Comparison of ENCODE assay signal across 16 mouse cellular contexts in genomic region chr9:62611452-62611851, GRCm38 (mm10).
DNase-seq lines count a peak whose midpoint lies in the region; ATAC-seq lines count a peak whose summit lies in the region.
"Had no signal": no experiment of that assay in that cellular context is flagged by ENCODE, and none has a peak within 500 bp of the region (broad histone marks: within the 10 kb centered on the region; RNA-seq: fewer than 3 reads in every experiment).

No protein-coding gene starts in this region.

- H3K9ac ChIP-seq in heart, embryonic 12.5 days: no peak overlapping the region
- no peak overlapping the region for H3K9ac ChIP-seq in embryonic facial prominence, embryonic 15.5 days
- H3K9ac ChIP-seq in limb, embryonic 11.5 days (ENCODE audit: low read length): no peak overlapping the region
- H3K9ac ChIP-seq in forebrain, embryonic 13.5 days: no peak overlapping the region
- H3K9ac ChIP-seq: forebrain, embryonic 12.5 days had no signal

- intact Hi-C loops in heart, postnatal 10 days (cut with DNase I): no loop called here

- 0 out of 2 replicates have a peak, but pooled peaks cover 6% of the 10 kb centered on the region for H3K4me1 ChIP-seq in heart, embryonic 12.5 days (replicated peaks)
- peaks cover 34% of the 10 kb centered on the region for H3K4me1 ChIP-seq in embryonic facial prominence, embryonic 15.5 days
- peaks cover 13% of the 10 kb centered on the region for H3K4me1 ChIP-seq in limb, embryonic 11.5 days (ENCODE audit: control insufficient read depth, insufficient read depth, low read length)
- peaks cover 32% of the 10 kb centered on the region for H3K4me1 ChIP-seq in forebrain, embryonic 10.5 days
- H3K4me1 ChIP-seq in forebrain, embryonic 13.5 days: peaks cover 12% of the 10 kb centered on the region

- ATAC-seq in heart, embryonic 12.5 days (ENCODE audit: insufficient number of reproducible peaks, low FRiP score): no peak
- ATAC-seq in embryonic facial prominence, embryonic 15.5 days (ENCODE audit: insufficient number of reproducible peaks, low FRiP score, low TSS enrichment, low read depth): no peak
- 0 out of 2 replicates have a peak, but pooled peaks have one; percentile 21 for ATAC-seq in limb, embryonic 11.5 days (ENCODE audit: insufficient number of reproducible peaks, low FRiP score, low TSS enrichment, low read depth)
- no peak for ATAC-seq in forebrain, embryonic 13.5 days
- ATAC-seq: activated CD4-positive, CD25-positive, alpha-beta regulatory T cell, adult 4 months; CD4-positive, CD25-positive, alpha-beta regulatory T cell, adult 4 months; lung, postnatal 0 days had no signal

- peaks cover 15% of the 10 kb centered on the region for H3K9me3 ChIP-seq in heart, embryonic 12.5 days (replicated peaks)
- 0 out of 2 replicates have a peak, but pooled peaks cover 5% of the 10 kb centered on the region for H3K9me3 ChIP-seq in embryonic facial prominence, embryonic 15.5 days (replicated peaks)
- no peaks in the 10 kb centered on the region for H3K9me3 ChIP-seq in limb, embryonic 11.5 days (ENCODE audit: control insufficient read depth, low read length)
- H3K9me3 ChIP-seq in forebrain, embryonic 10.5 days: peaks cover 14% of the 10 kb centered on the region
- H3K9me3 ChIP-seq in forebrain, embryonic 13.5 days (replicated peaks): peaks cover 4% of the 10 kb centered on the region; the same call in 1 of the 2 replicates

- no peak overlapping the region for H3K4me2 ChIP-seq in heart, embryonic 12.5 days
- H3K4me2 ChIP-seq in embryonic facial prominence, embryonic 15.5 days (replicated peaks): no peak overlapping the region
- H3K4me2 ChIP-seq in limb, embryonic 11.5 days (ENCODE audit: low read depth, severe bottlenecking): no peak overlapping the region
- no peak overlapping the region for H3K4me2 ChIP-seq in forebrain, embryonic 13.5 days
- H3K4me2 ChIP-seq: forebrain, embryonic 12.5 days had no signal

- H3K4me3 ChIP-seq in heart, embryonic 12.5 days: no peak overlapping the region
- H3K4me3 ChIP-seq in embryonic facial prominence, embryonic 15.5 days (replicated peaks): no peak overlapping the region
- no peak overlapping the region for H3K4me3 ChIP-seq in limb, embryonic 11.5 days (ENCODE audit: low read depth, low read length)
- H3K4me3 ChIP-seq in forebrain, embryonic 10.5 days: no peak overlapping the region
- H3K4me3 ChIP-seq in forebrain, embryonic 13.5 days: no peak overlapping the region
- H3K4me3 ChIP-seq: forebrain, embryonic 12.5 days; myocyte had no signal

- H3K36me3 ChIP-seq in heart, embryonic 12.5 days: no peaks in the 10 kb centered on the region
- no peaks in the 10 kb centered on the region for H3K36me3 ChIP-seq in embryonic facial prominence, embryonic 15.5 days
- H3K36me3 ChIP-seq in limb, embryonic 11.5 days (ENCODE audit: control insufficient read depth, insufficient read depth, low read length): no peaks in the 10 kb centered on the region
- H3K36me3 ChIP-seq in forebrain, embryonic 10.5 days (replicated peaks): no peaks in the 10 kb centered on the region
- H3K36me3 ChIP-seq in forebrain, embryonic 13.5 days (ENCODE audit: poor library complexity, severe bottlenecking): no peaks in the 10 kb centered on the region
- H3K36me3 ChIP-seq: forebrain, embryonic 12.5 days had no signal

- WGBS in heart, embryonic 12.5 days: 36% methylated on average over 2 of the region's 2 CpGs
- WGBS in embryonic facial prominence, embryonic 15.5 days: 34% methylated on average over 2 of the region's 2 CpGs
- WGBS in limb, embryonic 11.5 days: 36% methylated on average over 2 of the region's 2 CpGs
- 82% methylated on average over 2 of the region's 2 CpGs for WGBS in forebrain, embryonic 10.5 days
- 78% methylated on average over 2 of the region's 2 CpGs for WGBS in forebrain, embryonic 13.5 days

- H3K27ac ChIP-seq in heart, embryonic 12.5 days (ENCODE audit: poor library complexity, severe bottlenecking): no peak overlapping the region
- 0 out of 2 replicates have a peak overlapping the region, but pooled peaks have one; percentile 39 for H3K27ac ChIP-seq in embryonic facial prominence, embryonic 15.5 days (replicated peaks)
- peak overlapping the region; percentile 36; the same call in 1 of the 2 replicates for H3K27ac ChIP-seq in limb, embryonic 11.5 days (replicated peaks; ENCODE audit: low read depth, low read length)
- H3K27ac ChIP-seq in forebrain, embryonic 10.5 days: no peak overlapping the region
- H3K27ac ChIP-seq in forebrain, embryonic 13.5 days: no peak overlapping the region
- H3K27ac ChIP-seq: forebrain, embryonic 12.5 days had no signal

- peak; percentile 46 for DNase-seq in heart, postnatal 10 days
- DNase-seq in NIH3T3 (ENCODE audit: low read depth): peak; percentile 89
- no peak for DNase-seq in limb, embryonic 11.5 days (ENCODE audit: low spot score)
- DNase-seq in forebrain, embryonic 10.5 days (ENCODE audit: extremely low spot score, low spot score): no peak
- DNase-seq in spleen, postnatal 10 days (ENCODE audit: low spot score in 2 of 2): no peak
- DNase-seq: cerebellum, postnatal 36 days; right cerebral cortex, postnatal 14 days; thymus, adult 2 months had no signal

- H3K27me3 ChIP-seq in heart, embryonic 12.5 days (replicated peaks): no peaks in the 10 kb centered on the region
- no peaks in the 10 kb centered on the region for H3K27me3 ChIP-seq in embryonic facial prominence, embryonic 15.5 days
- H3K27me3 ChIP-seq in limb, embryonic 11.5 days (ENCODE audit: control insufficient read depth, insufficient read depth, low read length): no peaks in the 10 kb centered on the region
- no peaks in the 10 kb centered on the region for H3K27me3 ChIP-seq in forebrain, embryonic 10.5 days (ENCODE audit: poor library complexity, severe bottlenecking)
- H3K27me3 ChIP-seq in forebrain, embryonic 13.5 days: no peaks in the 10 kb centered on the region
- H3K27me3 ChIP-seq: forebrain, embryonic 12.5 days had no signal

Comparison
In these comparisons a context has a peak if more than half of its experiments do, and no peak if none do; other contexts are left out.
1. DNase-seq: peak in heart, postnatal 10 days (2 of 2) and NIH3T3 (single experiment); none in limb, embryonic 11.5 days (single experiment), forebrain, embryonic 10.5 days (single experiment) and spleen, postnatal 10 days (0 of 2).
2. H3K27ac ChIP-seq: peak in embryonic facial prominence, embryonic 15.5 days (single experiment) and limb, embryonic 11.5 days (single experiment); none in heart, embryonic 12.5 days (single experiment), forebrain, embryonic 10.5 days (single experiment) and forebrain, embryonic 13.5 days (single experiment).